Mouse (Mus musculus) ES-CJ7 (cell line): Measurements from ENCODE around the gene Slc4a1ap.
"Not testable (repeated sequence)": the region's sequence is repeated elsewhere in the genome, so short reads cannot be mapped to it uniquely, and the experiment has no call there.

Experiments
- DNase-seq: peaks from one replicate; pipeline ENCODE4 v3.0.0; 2011; ENCODE audit warnings: low read depth, low spot score

Gene Slc4a1ap

GRCm38 (mm10) chr5:31526354-31527116, at the start of gene Slc4a1ap:
Slc4a1ap (plus strand) TSS chr5:31526995.
- peak; percentile 81 for DNase-seq

- DNase-seq: no peak
These were observed 46.3 kb upstream of the Slc4a1ap start for GRCm38 (mm10) chr5:31480536-31480935.

GRCm38 (mm10) chr5:31485440-31485839, 41.4 kb upstream of the Slc4a1ap start, which contains the start of gene 4930548H24Rik:
4930548H24Rik (plus strand) TSS chr5:31485740.
- DNase-seq: no peak

GRCm38 (mm10) chr5:31487889-31488288, 38.9 kb upstream of the Slc4a1ap start:
- DNase-seq: no peak

GRCm38 (mm10) chr5:31489116-31489769, 37.6 kb upstream of the Slc4a1ap start:
- peak; percentile 95 for DNase-seq

GRCm38 (mm10) chr5:31492031-31492430, 34.8 kb upstream of the Slc4a1ap start:
- DNase-seq: peak; percentile 53

GRCm38 (mm10) chr5:31494513-31495297, 32.1 kb upstream of the Slc4a1ap start, which contains the start of gene Gpn1:
Gpn1 (plus strand) TSS chr5:31494741.
- peak; percentile 93 for DNase-seq

- DNase-seq: peak; percentile 65
These were observed 22.0 kb upstream of the Slc4a1ap start for GRCm38 (mm10) chr5:31504843-31505242.

GRCm38 (mm10) chr5:31512481-31512880, 14.3 kb upstream of the Slc4a1ap start:
- DNase-seq: no peak

- DNase-seq: no peak
These were observed 6.2 kb upstream of the Slc4a1ap start for GRCm38 (mm10) chr5:31520556-31520955.

GRCm38 (mm10) chr5:31527117-31527680, 404 bp downstream of the Slc4a1ap start:
- no peak for DNase-seq

- DNase-seq: not testable (repeated sequence)
These were observed 912 bp downstream of the Slc4a1ap start, which contains the start of gene Supt7l for GRCm38 (mm10) chr5:31527707-31528106. Supt7l (minus strand) TSS chr5:31527807.

GRCm38 (mm10) chr5:31528560-31528959, 1.8 kb downstream of the Slc4a1ap start:
- DNase-seq: peak; percentile 50

GRCm38 (mm10) chr5:31535228-31535627, 8.4 kb downstream of the Slc4a1ap start:
- DNase-seq: no peak

GRCm38 (mm10) chr5:31559401-31559800, 32.6 kb downstream of the Slc4a1ap start:
- peak; percentile 53 for DNase-seq

- no peak for DNase-seq
These were observed 33.6 kb downstream of the Slc4a1ap start for GRCm38 (mm10) chr5:31560352-31560751.

- DNase-seq: no peak
These were observed 35.4 kb downstream of the Slc4a1ap start for GRCm38 (mm10) chr5:31562036-31562666.

- DNase-seq: peak; percentile 76
These were observed 36.7 kb downstream of the Slc4a1ap start for GRCm38 (mm10) chr5:31563496-31563895.

- peak; percentile 41 for DNase-seq
These were observed 37.1 kb downstream of the Slc4a1ap start for GRCm38 (mm10) chr5:31563905-31564304.

- DNase-seq: no peak
These were observed 38.2 kb downstream of the Slc4a1ap start for GRCm38 (mm10) chr5:31564976-31565375.

GRCm38 (mm10) chr5:31566026-31566425, 39.2 kb downstream of the Slc4a1ap start:
- no peak for DNase-seq
